Mouse (Mus musculus) CH12.LX (cell line): ENCODE results near the gene Gpatch3.

Source experiments
- CTCF ChIP-seq, 2 experiments: IDR thresholded peaks in 1 of 2; conservative IDR thresholded peaks in 1 of 2; 2 replicates each; pipeline ENCODE4 v1.5.1; 2011 to 2012; ENCODE audit warnings: low read depth in 2 of 2, low read length in 2 of 2, improper control_type of control experiment in 1 of 2, inconsistent platforms in 1 of 2, mild to moderate bottlenecking in 1 of 2, moderate library complexity in 1 of 2
- E2F4 ChIP-seq: IDR thresholded peaks from 2 replicates; pipeline ENCODE4 v1.6.1; 2011; ENCODE audit warnings: low read depth, low read length, improper control_type of control experiment; ENCODE audit not compliant: insufficient replicate concordance

DNA sequence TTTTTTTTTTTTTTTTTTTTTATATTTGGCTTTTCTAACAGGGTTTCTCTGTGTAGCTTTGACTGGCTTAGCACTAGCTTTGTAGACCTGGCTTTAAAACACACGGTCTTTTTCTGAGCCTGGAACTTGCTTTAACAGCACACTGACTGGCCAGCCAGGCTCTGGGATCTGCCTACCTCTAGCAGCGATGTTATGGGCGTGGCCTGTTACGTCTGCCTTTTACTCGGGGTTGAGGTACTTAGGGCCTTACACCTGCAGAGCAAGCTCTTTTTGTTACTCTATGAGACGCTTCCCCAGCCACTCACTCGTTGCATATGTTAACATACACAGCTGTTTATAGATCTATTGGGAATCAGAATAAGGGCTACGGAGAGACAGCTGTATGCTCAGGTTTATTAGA lies 7.3 kb upstream of the Gpatch3 start:
- TF ChIP-seq CTCF (conservative IDR thresholded peaks at IDR 0.05 in 1 of 2, IDR thresholded peaks at IDR 0.05 in 1 of 2; ENCODE audit: low read depth in 2 of 2, low read length in 2 of 2) (no peak), E2F4 (no peak)
